Mouse (Mus musculus): ENCODE data around the gene Tmem95. TPM values are rescaled to one million over a fixed set of nuclear protein-coding genes. Genes with fewer than 3 reads are reported as not detected.
"Not testable (repeated sequence)": the region's sequence is repeated elsewhere in the genome, so short reads cannot be mapped to it uniquely, and the experiment has no call there.

The Tmem95 gene
- polyA plus RNA-seq, 1 experiment from 2014 or later = 0.40 TPM

DNA sequence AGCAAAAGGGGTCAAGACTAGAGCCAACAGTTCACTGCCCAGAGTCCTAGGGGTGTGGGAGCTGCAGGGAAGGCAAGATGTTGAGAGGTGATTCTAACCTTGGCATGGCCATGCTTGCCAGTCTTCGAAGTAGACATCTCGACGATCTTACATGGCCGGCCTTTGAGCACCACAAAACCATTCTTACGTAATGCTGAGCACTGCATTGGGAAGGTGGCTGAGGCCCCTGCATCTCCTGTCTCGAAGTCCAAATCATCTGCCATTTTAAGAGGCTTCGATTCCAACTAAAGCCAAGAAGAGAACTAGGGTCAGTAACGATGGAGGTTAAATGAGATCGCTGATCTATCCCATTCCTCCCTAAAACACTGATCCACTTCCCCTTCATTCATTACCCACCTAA lies 41.2 kb upstream of the Tmem95 start:
- Histone ChIP-seq H3K4me2 (ENCODE audit: low read depth, low read length, severe bottlenecking) (peak overlapping the region; percentile 93), H3K36me3 (ENCODE audit: control insufficient read depth, insufficient read depth, low read length) (peaks cover 15% of the 10 kb centered on the region), H3K27ac (ENCODE audit: low read depth, low read length) (no peak overlapping the region; the same call in 1 of the 2 replicates), H3K4me1 (replicated peaks; ENCODE audit: control insufficient read depth, insufficient read depth, low read length) (peaks cover 28% of the 10 kb centered on the region), H3K9me3 (ENCODE audit: control insufficient read depth, low read length) (no peaks in the 10 kb centered on the region), H3K4me3 (ENCODE audit: low read depth, low read length) (peak overlapping the region; percentile 97), H3K27me3 (ENCODE audit: control insufficient read depth, insufficient read depth, low read length) (no peaks in the 10 kb centered on the region), H3K9ac (ENCODE audit: low read length) (peak overlapping the region; percentile 95)
- 87% methylated on average over 9 of the region's 9 CpGs for WGBS
- ATAC-seq (replicated peaks; ENCODE audit: low FRiP score) = no peak
- no peak for DNase-seq (ENCODE audit: low spot score)

DNA sequence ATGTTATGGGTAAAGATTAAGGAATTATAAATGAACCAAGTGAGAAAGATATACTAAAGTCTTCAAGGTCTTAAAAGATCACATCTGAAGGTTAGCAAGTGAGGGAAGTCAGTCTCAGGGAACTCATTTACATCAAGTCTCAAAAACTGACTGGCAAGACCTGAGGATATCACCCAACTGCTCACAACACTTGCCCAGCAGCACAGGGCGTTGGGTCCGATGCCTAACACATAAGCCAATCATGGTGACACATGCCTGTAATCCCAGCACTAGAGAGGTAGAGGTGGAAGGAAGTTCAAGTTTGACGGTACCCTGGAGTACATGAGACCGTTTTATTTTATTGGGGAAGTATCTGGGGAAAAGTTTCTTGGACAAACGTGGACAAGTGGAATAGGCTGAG lies 40.3 kb upstream of the Tmem95 start:
- peaks cover 32% of the 10 kb centered on the region for H3K4me1 ChIP-seq (replicated peaks; ENCODE audit: control insufficient read depth, insufficient read depth, low read length)
- 90% methylated on average over 5 of the region's 5 CpGs for WGBS
- no peak for DNase-seq (ENCODE audit: low spot score)

DNA sequence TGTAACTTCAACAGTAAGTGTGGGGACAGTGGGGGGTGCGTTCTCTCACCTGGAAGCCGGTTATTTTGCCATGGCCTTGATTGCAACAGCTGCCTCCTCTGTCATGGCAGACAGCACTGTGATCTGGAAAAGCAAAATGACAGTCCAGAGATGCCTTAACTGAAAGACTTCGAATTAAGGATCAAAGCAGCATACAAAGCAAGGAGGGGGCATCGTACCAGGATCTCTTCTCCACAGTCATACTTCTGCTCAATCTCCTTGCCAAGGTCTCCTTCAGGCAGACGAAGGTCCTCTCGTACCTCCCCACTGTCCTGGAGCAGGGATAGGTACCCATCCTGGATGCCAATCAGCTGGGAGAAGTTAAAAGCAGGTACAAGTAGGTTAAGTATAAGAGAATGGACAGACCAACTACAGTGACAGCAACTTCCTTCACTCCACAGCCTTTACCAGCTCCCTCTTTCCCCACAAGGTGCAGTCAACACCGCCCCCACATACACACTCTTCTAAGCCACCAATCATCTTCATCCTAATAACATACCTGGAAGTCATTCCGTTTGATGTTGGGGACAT lies 39.6 kb upstream of the Tmem95 start:
- Histone ChIP-seq H3K9ac (ENCODE audit: low read length) (no peak overlapping the region), H3K27ac (ENCODE audit: low read depth, low read length) (no peak overlapping the region), H3K4me1 (replicated peaks; ENCODE audit: control insufficient read depth, insufficient read depth, low read length) (peaks cover 29% of the 10 kb centered on the region), H3K36me3 (ENCODE audit: control insufficient read depth, insufficient read depth, low read length) (peaks cover 18% of the 10 kb centered on the region), H3K4me3 (ENCODE audit: low read depth, low read length) (no peak overlapping the region), H3K9me3 (ENCODE audit: control insufficient read depth, low read length) (no peaks in the 10 kb centered on the region), H3K27me3 (ENCODE audit: control insufficient read depth, insufficient read depth, low read length) (no peaks in the 10 kb centered on the region), H3K4me2 (ENCODE audit: low read depth, low read length, severe bottlenecking) (no peak overlapping the region)
- ATAC-seq (replicated peaks; ENCODE audit: low FRiP score) (no peak), DNase-seq (ENCODE audit: low spot score) (no peak)
- WGBS = 87% methylated on average over 8 of the region's 8 CpGs

More for the DNA sequence above, 40.3 kb upstream of the Tmem95 start:
- Histone ChIP-seq H3K9ac (ENCODE audit: low read length) (no peak overlapping the region), H3K36me3 (ENCODE audit: control insufficient read depth, insufficient read depth, low read length) (peaks cover 15% of the 10 kb centered on the region), H3K4me2 (ENCODE audit: low read depth, low read length, severe bottlenecking) (no peak overlapping the region), H3K27ac (ENCODE audit: low read depth, low read length) (no peak overlapping the region), H3K4me3 (ENCODE audit: low read depth, low read length) (no peak overlapping the region), H3K9me3 (ENCODE audit: control insufficient read depth, low read length) (no peaks in the 10 kb centered on the region), H3K27me3 (ENCODE audit: control insufficient read depth, insufficient read depth, low read length) (no peaks in the 10 kb centered on the region)
- no peak for ATAC-seq (replicated peaks; ENCODE audit: low FRiP score)

DNA sequence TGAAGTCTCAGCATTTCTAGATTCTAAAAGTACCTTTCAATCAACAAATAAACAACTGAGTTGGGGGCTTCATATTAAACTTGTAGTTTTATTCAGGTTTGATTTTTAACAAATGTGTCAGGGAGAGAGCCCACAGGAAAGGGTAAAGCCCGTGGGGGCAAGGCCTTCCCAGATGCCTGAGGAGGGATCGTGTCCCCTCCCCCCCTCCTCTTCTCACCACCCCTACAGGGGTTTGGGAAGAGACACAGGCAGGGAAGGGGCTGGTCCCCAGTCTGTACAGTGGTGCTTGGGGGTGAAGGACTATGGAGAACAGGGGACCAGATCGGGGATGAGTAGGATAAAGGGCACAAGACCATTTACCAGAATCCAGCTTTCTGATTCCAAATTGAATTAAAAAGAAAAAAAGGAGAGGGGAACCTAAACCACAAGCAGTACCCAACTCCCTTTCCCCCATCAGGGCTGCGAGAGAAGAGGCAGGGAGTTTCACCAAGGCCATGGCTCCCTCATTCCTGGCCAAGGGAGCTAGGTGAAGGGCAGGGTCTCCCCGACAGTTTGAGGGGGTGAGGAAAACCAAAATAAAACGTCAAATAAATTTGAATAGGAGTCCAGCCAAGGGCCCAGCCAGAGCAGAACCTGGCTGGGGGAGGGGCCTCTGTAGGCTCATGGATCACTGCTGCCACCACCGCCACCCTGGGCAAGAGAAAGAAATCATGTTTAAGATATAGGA lies 39.0 kb upstream of the Tmem95 start:
- peaks cover 23% of the 10 kb centered on the region for H3K36me3 ChIP-seq (ENCODE audit: control insufficient read depth, insufficient read depth, low read length)
- not testable (repeated sequence) for DNase-seq (ENCODE audit: low spot score); ATAC-seq (replicated peaks; ENCODE audit: low FRiP score); H3K4me2 ChIP-seq (ENCODE audit: low read depth, low read length, severe bottlenecking); H3K9ac ChIP-seq (ENCODE audit: low read length); H3K9me3 ChIP-seq (ENCODE audit: control insufficient read depth, low read length); H3K27me3 ChIP-seq (ENCODE audit: control insufficient read depth, insufficient read depth, low read length); H3K27ac ChIP-seq (ENCODE audit: low read depth, low read length); H3K4me3 ChIP-seq (ENCODE audit: low read depth, low read length)
- H3K4me1 ChIP-seq (replicated peaks; ENCODE audit: control insufficient read depth, insufficient read depth, low read length) = peaks cover 29% of the 10 kb centered on the region
- 58% methylated on average over 7 of the region's 7 CpGs for WGBS

DNA sequence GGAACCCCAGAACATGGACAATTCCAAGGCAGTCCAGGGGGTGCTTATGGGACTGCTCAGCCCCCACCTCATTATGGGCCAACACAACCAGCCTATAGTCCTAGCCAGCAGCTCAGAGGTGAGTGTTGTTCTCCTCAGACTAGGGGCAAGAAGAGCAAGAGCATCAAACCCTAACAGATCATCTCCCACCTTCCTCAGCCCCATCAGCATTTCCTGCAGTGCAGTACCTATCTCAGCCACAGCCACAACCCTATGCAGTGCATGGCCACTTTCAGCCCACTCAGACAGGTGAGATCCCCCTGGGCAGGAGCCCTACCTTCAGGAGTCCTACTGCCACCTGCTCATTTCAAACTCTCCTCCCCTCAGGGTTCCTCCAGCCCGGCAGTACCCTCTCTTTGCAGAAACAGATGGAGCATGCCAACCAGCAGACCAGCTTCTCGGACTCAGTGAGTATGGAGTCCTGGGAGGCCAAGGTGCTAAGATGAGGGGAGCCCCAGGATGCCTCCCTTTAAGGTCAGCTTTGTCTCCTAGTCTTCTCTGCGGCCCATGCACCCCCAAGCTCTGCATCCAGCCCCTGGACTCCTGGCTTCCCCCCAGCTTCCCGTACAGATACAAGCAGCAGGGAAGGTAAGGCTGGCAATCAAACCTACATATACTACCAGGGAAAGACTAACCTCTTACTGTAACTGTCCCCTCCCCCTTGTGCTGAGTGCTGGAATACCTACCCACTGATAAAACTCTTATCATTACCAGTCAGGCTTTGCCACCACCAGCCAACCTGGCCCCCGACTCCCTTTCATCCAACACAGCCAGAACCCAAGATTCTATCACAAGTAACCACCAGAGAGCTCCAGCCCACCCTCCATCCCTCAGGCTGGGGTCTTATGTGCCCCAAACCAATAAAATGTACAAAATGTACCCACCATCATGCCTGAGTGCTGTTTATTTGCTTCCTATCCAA lies 38.1 kb upstream of the Tmem95 start:
- Histone ChIP-seq H3K4me2 (ENCODE audit: low read depth, low read length, severe bottlenecking) (peak overlapping the region; percentile 26; the same call in 1 of the 2 replicates), H3K4me1 (replicated peaks; ENCODE audit: control insufficient read depth, insufficient read depth, low read length) (peaks cover 29% of the 10 kb centered on the region), H3K9ac (ENCODE audit: low read length) (0 out of 2 replicates have a peak overlapping the region, but pooled peaks have one; percentile 12), H3K27me3 (ENCODE audit: control insufficient read depth, insufficient read depth, low read length) (no peaks in the 10 kb centered on the region), H3K36me3 (ENCODE audit: control insufficient read depth, insufficient read depth, low read length) (peaks cover 25% of the 10 kb centered on the region), H3K9me3 (ENCODE audit: control insufficient read depth, low read length) (no peaks in the 10 kb centered on the region), H3K4me3 (ENCODE audit: low read depth, low read length) (no peak overlapping the region), H3K27ac (ENCODE audit: low read depth, low read length) (no peak overlapping the region)
- DNase-seq (ENCODE audit: low spot score) = no peak
- 75% methylated on average over 5 of the region's 5 CpGs for WGBS
- ATAC-seq (replicated peaks; ENCODE audit: low FRiP score) = no peak

DNA sequence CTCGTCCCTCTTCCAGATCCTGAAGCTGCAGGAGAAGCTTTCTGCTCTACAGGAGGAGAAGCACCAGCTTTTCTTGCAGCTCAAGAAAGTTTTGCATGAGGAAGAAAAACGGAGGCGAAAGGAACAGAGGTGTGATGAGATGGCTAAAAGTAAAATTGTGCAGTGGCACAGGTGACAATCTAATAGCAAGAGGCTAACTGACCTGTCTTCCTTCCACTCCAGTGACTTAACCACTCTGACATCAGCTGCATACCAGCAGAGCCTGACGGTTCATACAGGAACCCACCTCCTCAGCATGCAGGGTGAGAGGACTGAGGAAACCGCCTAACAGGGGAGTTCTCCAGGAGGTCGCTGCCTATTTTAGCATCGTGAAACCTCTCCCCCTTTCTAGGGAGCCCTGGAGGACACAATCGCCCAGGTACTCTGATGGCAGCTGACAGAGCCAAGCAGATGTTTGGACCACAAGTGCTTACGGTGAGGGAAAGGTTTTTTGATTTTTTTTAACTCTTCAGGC lies 37.2 kb upstream of the Tmem95 start:
- H3K4me1 ChIP-seq (replicated peaks; ENCODE audit: control insufficient read depth, insufficient read depth, low read length) = peaks cover 29% of the 10 kb centered on the region
- 41% methylated on average over 9 of the region's 9 CpGs for WGBS
- DNase-seq (ENCODE audit: low spot score) = no peak
- no peaks in the 10 kb centered on the region for H3K9me3 ChIP-seq (ENCODE audit: control insufficient read depth, low read length)
- peak overlapping the region; percentile 99 for H3K4me2 ChIP-seq (ENCODE audit: low read depth, low read length, severe bottlenecking)
- peak overlapping the region; percentile 91 for H3K4me3 ChIP-seq (ENCODE audit: low read depth, low read length)
- no peak for ATAC-seq (replicated peaks; ENCODE audit: low FRiP score)
- H3K27me3 ChIP-seq (ENCODE audit: control insufficient read depth, insufficient read depth, low read length) = no peaks in the 10 kb centered on the region
- H3K9ac ChIP-seq (ENCODE audit: low read length) = peak overlapping the region; percentile 89
- peaks cover 25% of the 10 kb centered on the region for H3K36me3 ChIP-seq (ENCODE audit: control insufficient read depth, insufficient read depth, low read length)
- H3K27ac ChIP-seq (ENCODE audit: low read depth, low read length) = no peak overlapping the region

DNA sequence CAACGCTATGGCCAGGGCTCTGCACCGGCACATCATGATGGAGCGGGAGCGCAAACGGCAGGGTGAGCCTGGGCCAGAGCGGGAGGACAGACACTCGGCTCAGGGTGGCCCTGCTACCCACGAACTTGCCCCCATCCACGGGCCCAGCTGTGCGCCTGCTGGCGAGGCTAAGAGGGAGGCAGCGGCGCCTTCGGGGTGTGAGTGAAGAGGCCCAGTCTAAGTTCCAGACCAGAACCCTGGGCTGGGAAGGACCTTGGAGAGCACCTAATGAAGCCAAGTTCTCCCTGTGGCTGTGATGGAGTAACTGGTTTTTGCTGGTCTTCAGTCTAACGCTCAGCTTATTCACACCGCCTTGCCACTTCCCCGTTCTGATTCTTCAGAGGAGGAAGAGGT lies 36.5 kb upstream of the Tmem95 start:
- peaks cover 25% of the 10 kb centered on the region for H3K4me1 ChIP-seq (replicated peaks; ENCODE audit: control insufficient read depth, insufficient read depth, low read length)
- H3K9ac ChIP-seq (ENCODE audit: low read length) = peak overlapping the region; percentile 89
- H3K4me2 ChIP-seq (ENCODE audit: low read depth, low read length, severe bottlenecking) = peak overlapping the region; percentile 99
- no peaks in the 10 kb centered on the region for H3K27me3 ChIP-seq (ENCODE audit: control insufficient read depth, insufficient read depth, low read length)
- no peak for ATAC-seq (replicated peaks; ENCODE audit: low FRiP score)
- no peaks in the 10 kb centered on the region for H3K9me3 ChIP-seq (ENCODE audit: control insufficient read depth, low read length)
- 4% methylated on average over 17 of the region's 17 CpGs for WGBS
- DNase-seq (ENCODE audit: low spot score) = no peak
- peak overlapping the region; percentile 69 for H3K27ac ChIP-seq (ENCODE audit: low read depth, low read length)
- H3K4me3 ChIP-seq (ENCODE audit: low read depth, low read length) = peak overlapping the region; percentile 91
- peaks cover 29% of the 10 kb centered on the region for H3K36me3 ChIP-seq (ENCODE audit: control insufficient read depth, insufficient read depth, low read length)

Measured in forebrain, embryonic 11.5 days (tissue).